Mouse (Mus musculus) heart, embryonic 16.5 days (tissue): Measurements from ENCODE around the gene Gtf2a1l. TPM values are rescaled to one million over a fixed set of nuclear protein-coding genes. Genes with fewer than 3 reads are reported as not detected.

Experiments
- ATAC-seq: fragments of 200-750 bp; cut with Nextera tagmentation; replicated peaks from 2 replicates; pipeline ENCODE4 v1.8.0; 2017; ENCODE audit warnings: moderate number of reproducible peaks; ENCODE audit not compliant: insufficient read depth, low FRiP score; ENCODE audit errors: extremely low read depth
- H3K27ac ChIP-seq: fragments of 300-500 bp; sonication (generic); 2 replicates; pipeline ENCODE4 v1.5.1; 2014; ENCODE audit warnings: mild to moderate bottlenecking, low read length, control low read depth, moderate library complexity
- H3K27me3 ChIP-seq: fragments of 300-500 bp; sonication (generic); 2 replicates; pipeline ENCODE4 v1.6.1; 2014; ENCODE audit warnings: low read length, mixed read lengths; ENCODE audit not compliant: control insufficient read depth, insufficient read depth
- H3K36me3 ChIP-seq: fragments of 300-500 bp; sonication (generic); 2 replicates; pipeline ENCODE4 v1.6.1; 2014; ENCODE audit not compliant: control insufficient read depth, insufficient read depth
- H3K4me1 ChIP-seq: fragments of 300-500 bp; sonication (generic); 2 replicates; pipeline ENCODE4 v1.6.1; 2014; ENCODE audit warnings: low read length, mixed read lengths; ENCODE audit not compliant: control insufficient read depth, insufficient read depth
- H3K4me2 ChIP-seq: fragments of 300-500 bp; sonication (generic); 2 replicates; pipeline ENCODE4 v1.6.1; 2014; ENCODE audit warnings: low read depth, mild to moderate bottlenecking, control low read depth, low read length
- H3K4me3 ChIP-seq: fragments of 300-500 bp; sonication (generic); 2 replicates; pipeline ENCODE4 v1.5.1; 2014; ENCODE audit warnings: mild to moderate bottlenecking, control low read depth, low read length
- H3K9ac ChIP-seq: fragments of 300-500 bp; sonication (generic); 2 replicates; pipeline ENCODE4 v1.6.1; 2014; ENCODE audit warnings: low read length, control low read depth
- H3K9me3 ChIP-seq: fragments of 300-500 bp; sonication (generic); replicated peaks from 2 replicates; pipeline ENCODE4 v1.6.1; 2016; ENCODE audit warnings: low read length; ENCODE audit not compliant: control insufficient read depth
- WGBS: fragments of 180-500 bp; shearing (Covaris S2); extraction: QIAGEN DNeasy Blood & Tissue Kit; methylation state at CpG from one replicate; pipeline ENCODE4 v1.1.7; 2014; 5-methylcytosine and 5-hydroxymethylcytosine counted together
- polyA plus RNA-seq: library from polyadenylated mRNA; unstranded; fragments of >200 nt; fragmentation: Nextera tagmentation; extraction: Ambion mirVana; gene quantifications from 2 replicates; pipeline ENCODE4 v1.2.1, GENCODE M21; 2015

Gene Gtf2a1l
- 0.20 and 0.25 TPM in 2 replicates for polyA plus RNA-seq

- peak within 1 kb of the TSS; percentile 41 for H3K4me2 ChIP-seq
- 0 out of 2 replicates have a peak, but pooled peaks have one; percentile 32 for ATAC-seq
Measured at GRCm38 (mm10) chr17:88668452-88668851, at the start of gene Gtf2a1l. Gtf2a1l (plus strand) TSS chr17:88668660.

GRCm38 (mm10) chr17:88620935-88621334, 47.5 kb upstream of the Gtf2a1l start:
- Histone ChIP-seq H3K4me2 (no peak overlapping the region), H3K4me1 (peaks cover 7% of the 10 kb centered on the region), H3K9ac (no peak overlapping the region), H3K4me3 (no peak overlapping the region), H3K36me3 (peaks cover 6% of the 10 kb centered on the region; the same call in 1 of the 2 replicates), H3K27ac (peak overlapping the region; percentile 52), H3K9me3 (peaks cover 3% of the 10 kb centered on the region; the same call in 1 of the 2 replicates), H3K27me3 (no peaks in the 10 kb centered on the region)
- WGBS, result 65% methylated on average over 4 of the region's 4 CpGs
- peak; percentile 58 for ATAC-seq

More at GRCm38 (mm10) chr17:88668452-88668851, at the start of gene Gtf2a1l:
- Histone ChIP-seq H3K4me1 (no peaks in the 10 kb centered on the region), H3K27ac (no peak within 1 kb of the TSS), H3K9ac (no peak within 1 kb of the TSS), H3K27me3 (no peaks in the 10 kb centered on the region), H3K36me3 (no peaks in the 10 kb centered on the region), H3K9me3 (no peaks in the 10 kb centered on the region), H3K4me3 (peak within 1 kb of the TSS; percentile 1; the same call in 1 of the 2 replicates)
- 19% methylated on average over 21 of the region's 21 CpGs for WGBS

GRCm38 (mm10) chr17:88621374-88621773, 47.1 kb upstream of the Gtf2a1l start:
- Histone ChIP-seq H3K4me3 (no peak overlapping the region), H3K9ac (no peak overlapping the region), H3K4me2 (no peak overlapping the region), H3K4me1 (peaks cover 12% of the 10 kb centered on the region), H3K9me3 (peaks cover 3% of the 10 kb centered on the region; the same call in 1 of the 2 replicates), H3K36me3 (peaks cover 6% of the 10 kb centered on the region; the same call in 1 of the 2 replicates), H3K27me3 (no peaks in the 10 kb centered on the region), H3K27ac (peak overlapping the region; percentile 52)
- 73% methylated on average over 3 of the region's 3 CpGs for WGBS
- no peak for ATAC-seq

- ATAC-seq, result no peak
- Histone ChIP-seq H3K27me3 (no peaks in the 10 kb centered on the region), H3K36me3 (peaks cover 6% of the 10 kb centered on the region; the same call in 1 of the 2 replicates), H3K9ac (no peak overlapping the region), H3K4me3 (no peak overlapping the region), H3K9me3 (peaks cover 3% of the 10 kb centered on the region; the same call in 1 of the 2 replicates), H3K27ac (no peak overlapping the region), H3K4me1 (peaks cover 24% of the 10 kb centered on the region), H3K4me2 (no peak overlapping the region)
- WGBS, result 89% methylated on average over 1 of the region's 1 CpGs
Measured at GRCm38 (mm10) chr17:88622711-88623110, 45.7 kb upstream of the Gtf2a1l start.

GRCm38 (mm10) chr17:88624386-88624785, 44.1 kb upstream of the Gtf2a1l start:
- H3K36me3 ChIP-seq, result peaks cover 6% of the 10 kb centered on the region; the same call in 1 of the 2 replicates
- no peak for ATAC-seq
- no peak overlapping the region for H3K27ac ChIP-seq
- H3K9me3 ChIP-seq, result peaks cover 3% of the 10 kb centered on the region; the same call in 1 of the 2 replicates
- H3K27me3 ChIP-seq, result no peaks in the 10 kb centered on the region
- 82% methylated on average over 4 of the region's 4 CpGs for WGBS
- H3K4me1 ChIP-seq, result peaks cover 41% of the 10 kb centered on the region
- no peak overlapping the region for H3K9ac ChIP-seq
- H3K4me2 ChIP-seq, result no peak overlapping the region
- no peak overlapping the region for H3K4me3 ChIP-seq

- H3K27me3 ChIP-seq, result no peaks in the 10 kb centered on the region
- H3K9me3 ChIP-seq, result peaks cover 3% of the 10 kb centered on the region; the same call in 1 of the 2 replicates
- no peak overlapping the region for H3K4me3 ChIP-seq
- no peak for ATAC-seq
- H3K9ac ChIP-seq, result no peak overlapping the region
- H3K27ac ChIP-seq, result peak overlapping the region; percentile 70
- peaks cover 6% of the 10 kb centered on the region; the same call in 1 of the 2 replicates for H3K36me3 ChIP-seq
- no peak overlapping the region for H3K4me2 ChIP-seq
- 79% methylated on average over 13 of the region's 13 CpGs for WGBS
- H3K4me1 ChIP-seq, result peaks cover 50% of the 10 kb centered on the region
Measured at GRCm38 (mm10) chr17:88625350-88625749, 43.1 kb upstream of the Gtf2a1l start.

- peak overlapping the region; percentile 70 for H3K27ac ChIP-seq
- peaks cover 3% of the 10 kb centered on the region; the same call in 1 of the 2 replicates for H3K9me3 ChIP-seq
- H3K4me1 ChIP-seq, result peaks cover 56% of the 10 kb centered on the region
- 44% methylated on average over 7 of the region's 7 CpGs for WGBS
- peak overlapping the region; percentile 45; the same call in 1 of the 2 replicates for H3K9ac ChIP-seq
- H3K27me3 ChIP-seq, result no peaks in the 10 kb centered on the region
- H3K36me3 ChIP-seq, result peaks cover 6% of the 10 kb centered on the region; the same call in 1 of the 2 replicates
- no peak for ATAC-seq
- no peak overlapping the region for H3K4me3 ChIP-seq
- peak overlapping the region; percentile 59 for H3K4me2 ChIP-seq
Measured at GRCm38 (mm10) chr17:88625931-88626330, 42.5 kb upstream of the Gtf2a1l start.

GRCm38 (mm10) chr17:88626347-88626811, 42.1 kb upstream of the Gtf2a1l start:
- H3K9ac ChIP-seq, result peak overlapping the region; percentile 45
- 21% methylated on average over 7 of the region's 7 CpGs for WGBS
- peak; percentile 20; the same call in 1 of the 2 replicates for ATAC-seq
- peak overlapping the region; percentile 34 for H3K4me3 ChIP-seq
- H3K27me3 ChIP-seq, result no peaks in the 10 kb centered on the region
- H3K27ac ChIP-seq, result peak overlapping the region; percentile 70
- H3K9me3 ChIP-seq, result peaks cover 3% of the 10 kb centered on the region; the same call in 1 of the 2 replicates
- peaks cover 58% of the 10 kb centered on the region for H3K4me1 ChIP-seq
- peak overlapping the region; percentile 59 for H3K4me2 ChIP-seq
- H3K36me3 ChIP-seq, result peaks cover 6% of the 10 kb centered on the region; the same call in 1 of the 2 replicates

- peaks cover 3% of the 10 kb centered on the region; the same call in 1 of the 2 replicates for H3K9me3 ChIP-seq
- H3K4me3 ChIP-seq, result peak overlapping the region; percentile 34
- peak overlapping the region; percentile 70 for H3K27ac ChIP-seq
- peaks cover 6% of the 10 kb centered on the region; the same call in 1 of the 2 replicates for H3K36me3 ChIP-seq
- H3K27me3 ChIP-seq, result no peaks in the 10 kb centered on the region
- peak overlapping the region; percentile 59 for H3K4me2 ChIP-seq
- peak overlapping the region; percentile 45 for H3K9ac ChIP-seq
- H3K4me1 ChIP-seq, result peaks cover 58% of the 10 kb centered on the region
- no peak for ATAC-seq
- 51% methylated on average over 7 of the region's 7 CpGs for WGBS
Measured at GRCm38 (mm10) chr17:88627150-88627549, 41.3 kb upstream of the Gtf2a1l start.
